ENCODE assay signal across 8 mouse cellular contexts in the genomic region with DNA sequence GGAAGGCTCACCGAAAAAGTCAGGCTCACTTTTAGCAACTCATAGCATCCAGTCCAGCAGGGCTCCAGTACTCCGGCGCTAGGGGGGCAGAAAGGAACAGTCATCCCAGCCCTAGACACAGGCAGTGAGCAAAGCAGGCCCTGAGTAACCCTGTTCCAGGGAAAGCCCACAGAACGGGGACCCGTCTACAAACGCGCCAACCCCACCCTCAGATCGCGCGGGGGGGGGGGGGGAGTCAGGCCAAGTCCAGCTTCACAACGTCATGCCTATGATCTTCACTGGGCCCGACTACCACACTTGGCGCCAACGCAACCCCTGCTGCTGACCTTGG. TPM values are rescaled to one million over a fixed set of nuclear protein-coding genes. Genes with fewer than 3 reads are reported as not detected.
A peak's percentile ranks its signal among the peaks of the same experiment; 100 is the strongest.
DNase-seq lines count a peak whose midpoint lies in the region; ATAC-seq and TF ChIP-seq lines count a peak whose summit lies in the region.

No protein-coding gene starts in this region.

- H3K27ac ChIP-seq in testis, adult 2 months (ENCODE audit: control insufficient read depth, insufficient read depth, low read depth, low read length) = peak overlapping the region; percentile 64
- H3K27ac ChIP-seq in hindbrain, embryonic 16.5 days (ENCODE audit: low read depth, low read length) = no peak overlapping the region; the same call in 1 of the 2 replicates
- H3K27ac ChIP-seq in midbrain, embryonic 12.5 days (replicated peaks) = no peak overlapping the region; the same call in 1 of the 2 replicates

- H3K36me3 ChIP-seq in testis, adult 2 months (ENCODE audit: control insufficient read depth, insufficient read depth, low read length) = no peaks in the 10 kb centered on the region
- peaks cover 10% of the 10 kb centered on the region; the same call in 1 of the 2 replicates for H3K36me3 ChIP-seq in hindbrain, embryonic 16.5 days (ENCODE audit: control insufficient read depth, insufficient read depth, low read length)
- peaks cover 16% of the 10 kb centered on the region for H3K36me3 ChIP-seq in midbrain, embryonic 12.5 days

- WGBS in hindbrain, embryonic 16.5 days = 7% methylated on average over 11 of the region's 14 CpGs
- 6% methylated on average over 14 of the region's 14 CpGs for WGBS in midbrain, embryonic 12.5 days

- peak overlapping the region; percentile 88 for H3K4me3 ChIP-seq in testis, adult 2 months (ENCODE audit: control insufficient read depth, low read depth, low read length)
- H3K4me3 ChIP-seq in hindbrain, embryonic 16.5 days (ENCODE audit: low read length) = peak overlapping the region; percentile 61
- H3K4me3 ChIP-seq in midbrain, embryonic 12.5 days = peak overlapping the region; percentile 85

- no peaks in the 10 kb centered on the region for H3K27me3 ChIP-seq in testis, adult 2 months (ENCODE audit: control insufficient read depth, insufficient read depth, low read length)
- H3K27me3 ChIP-seq in hindbrain, embryonic 16.5 days (replicated peaks; ENCODE audit: control insufficient read depth, insufficient read depth, low read length) = no peaks in the 10 kb centered on the region
- H3K27me3 ChIP-seq in midbrain, embryonic 12.5 days = no peaks in the 10 kb centered on the region

- 0 out of 2 replicates have a peak, but pooled peaks have one; percentile 13 for TF ChIP-seq POLR2A in testis, adult 2 months (IDR thresholded peaks at IDR 0.05; ENCODE audit: control insufficient read depth, low read depth, low read length)

- peak; percentile 19 for ATAC-seq in hindbrain, embryonic 16.5 days
- 0 out of 2 replicates have a peak, but pooled peaks have one; percentile 3 for ATAC-seq in midbrain, embryonic 12.5 days (ENCODE audit: low FRiP score, low read depth)

- no peaks in the 10 kb centered on the region for H3K9me3 ChIP-seq in hindbrain, embryonic 16.5 days (ENCODE audit: control insufficient read depth, low read length)
- no peaks in the 10 kb centered on the region for H3K9me3 ChIP-seq in midbrain, embryonic 12.5 days

- peak overlapping the region; percentile 96 for H3K4me2 ChIP-seq in hindbrain, embryonic 16.5 days (ENCODE audit: low read length)
- peak overlapping the region; percentile 98 for H3K4me2 ChIP-seq in midbrain, embryonic 12.5 days (replicated peaks)

- H3K4me1 ChIP-seq in testis, adult 2 months (ENCODE audit: control insufficient read depth, insufficient read depth, low read length) = peaks cover 7% of the 10 kb centered on the region
- peaks cover 7% of the 10 kb centered on the region for H3K4me1 ChIP-seq in hindbrain, embryonic 16.5 days (ENCODE audit: control insufficient read depth, insufficient read depth, low read depth, low read length)
- peaks cover 16% of the 10 kb centered on the region for H3K4me1 ChIP-seq in midbrain, embryonic 12.5 days

- peak; percentile 72 for DNase-seq in adrenal gland, adult 2 months
- no peak for DNase-seq in adrenal gland, adult (ENCODE audit: inconsistent age in 2 of 2, low spot score in 1 of 2)
- DNase-seq in testis, postnatal 14 days (ENCODE audit: low spot score) = no peak
- no peak for DNase-seq in spleen, postnatal 36 days (ENCODE audit: low spot score in 2 of 2)
- DNase-seq in left cerebral cortex, adult 18-20 months (ENCODE audit: low spot score in 2 of 2) = no peak

- peak overlapping the region; percentile 74 for H3K9ac ChIP-seq in hindbrain, embryonic 16.5 days (ENCODE audit: low read depth, low read length)
- H3K9ac ChIP-seq in midbrain, embryonic 12.5 days (replicated peaks) = peak overlapping the region; percentile 79

- TF ChIP-seq CTCF in testis, adult 2 months (IDR thresholded peaks at IDR 0.05; ENCODE audit: control insufficient read depth, insufficient read depth, insufficient replicate concordance, low read depth, low read length) = no peak

RNA-seq across cellular contexts. Expression of gene Tex264, which starts 0.8 kb away (rescaled TPM):
- total RNA-seq in adrenal gland, adult 2 months (2021) = 100 to 1,000 TPM; 128 to 130 TPM
- polyA plus RNA-seq in adrenal gland, adult 2 months (2012; rRNA removed) = 230 and 245 TPM in 2 replicates
- 82.9 and 84.7 TPM in 2 replicates for polyA plus RNA-seq in testis, adult 2 months (2012; rRNA removed)
- 86.1 and 91.0 TPM in 2 replicates for polyA plus RNA-seq in hindbrain, embryonic 16.5 days (2015; fragmentation: Nextera tagmentation; extraction: Ambion mirVana)
- 26.3 and 30.3 TPM in 2 replicates for polyA plus RNA-seq in midbrain, embryonic 12.5 days (2016; fragmentation: Nextera tagmentation; extraction: Ambion mirVana)
- total RNA-seq in left cerebral cortex, adult 18-20 months (2021) = 100 to 1,000 TPM in 1 of 2 experiments, 10 to 100 TPM in 1; 99.4 to 103 TPM

RNA-seq across cellular contexts. Expression of gene Grm2, which starts 29.0 kb away (rescaled TPM):
- not detected for total RNA-seq in adrenal gland, adult 2 months (2021)
- polyA plus RNA-seq in adrenal gland, adult 2 months (2012; rRNA removed) = not detected in 2 replicates
- polyA plus RNA-seq in testis, adult 2 months (2012; rRNA removed) = 0.22 and 0.30 TPM in 2 replicates
- polyA plus RNA-seq in hindbrain, embryonic 16.5 days (2015; fragmentation: Nextera tagmentation; extraction: Ambion mirVana) = 11.3 and 12.3 TPM in 2 replicates
- polyA plus RNA-seq in midbrain, embryonic 12.5 days (2016; fragmentation: Nextera tagmentation; extraction: Ambion mirVana) = 9.6 and 10.0 TPM in 2 replicates
- total RNA-seq in left cerebral cortex, adult 18-20 months (2021) = 10 to 100 TPM; 50.5 to 52.2 TPM

RNA-seq across cellular contexts. Expression of gene Iqcf6, which starts 58.5 kb away (rescaled TPM):
- total RNA-seq in adrenal gland, adult 2 months (2021) = not detected
- polyA plus RNA-seq in adrenal gland, adult 2 months (2012; rRNA removed) = not detected in 2 replicates
- 85.6 and 87.2 TPM in 2 replicates for polyA plus RNA-seq in testis, adult 2 months (2012; rRNA removed)
- polyA plus RNA-seq in hindbrain, embryonic 16.5 days (2015; fragmentation: Nextera tagmentation; extraction: Ambion mirVana) = not detected in 2 replicates
- polyA plus RNA-seq in midbrain, embryonic 12.5 days (2016; fragmentation: Nextera tagmentation; extraction: Ambion mirVana) = not detected in 2 replicates
- total RNA-seq in left cerebral cortex, adult 18-20 months (2021) = not detected

Comparison
In these comparisons a context has a peak if more than half of its experiments do, and no peak if none do; other contexts are left out.
1. RNA of gene Iqcf6, which starts 58.5 kb away (polyA plus RNA-seq): 85.6 to 87.2 TPM in testis, adult 2 months; not detected in adrenal gland, adult 2 months, not detected in hindbrain, embryonic 16.5 days and not detected in midbrain, embryonic 12.5 days; every median in the first group is over 10 times any median in the second.
2. Peak in every context shown above with its lines, with median percentiles within 50 percentile points of each other: H3K4me3 ChIP-seq.